Mouse (Mus musculus) forebrain, postnatal 0 days (tissue): ENCODE results near the gene Fgfr3. TPM values are rescaled to one million over a fixed set of nuclear protein-coding genes. Genes with fewer than 3 reads are reported as not detected.
A peak's percentile ranks its signal among the peaks of the same experiment; 100 is the strongest.

ENCODE experiments used
- ATAC-seq: fragments of 200-750 bp; cut with Nextera tagmentation; 2 replicates; pipeline ENCODE4 v1.8.0; 2017; ENCODE audit warnings: mild to moderate bottlenecking, moderate library complexity
- DNase-seq: peaks from one replicate; pipeline ENCODE4 v3.0.0-alpha.2; 2015
- H3K27ac ChIP-seq: fragments of 300-500 bp; sonication (generic); 2 replicates; pipeline ENCODE4 v1.5.1; 2014; ENCODE audit warnings: low read depth, mild to moderate bottlenecking, antibody characterized with exemption, low read length, moderate library complexity, mixed read lengths
- H3K27me3 ChIP-seq: fragments of 300-500 bp; sonication (generic); 2 replicates; pipeline ENCODE4 v1.6.1; 2014; ENCODE audit warnings: mild to moderate bottlenecking, low read length, mixed read lengths; ENCODE audit not compliant: insufficient read depth
- H3K36me3 ChIP-seq: fragments of 300-500 bp; sonication (generic); 2 replicates; pipeline ENCODE4 v1.6.1; 2014; ENCODE audit warnings: mild to moderate bottlenecking, moderate library complexity; ENCODE audit not compliant: insufficient read depth
- H3K4me1 ChIP-seq: fragments of 300-500 bp; sonication (generic); 2 replicates; pipeline ENCODE4 v1.6.1; 2014; ENCODE audit warnings: antibody characterized with exemption; ENCODE audit not compliant: insufficient read depth
- H3K4me2 ChIP-seq: fragments of 300-500 bp; sonication (generic); 2 replicates; pipeline ENCODE4 v1.6.1; 2014; ENCODE audit warnings: low read depth, mild to moderate bottlenecking, moderate library complexity
- H3K4me3 ChIP-seq: fragments of 300-500 bp; sonication (generic); 2 replicates; pipeline ENCODE4 v1.5.1; 2014; ENCODE audit warnings: low read depth, low read length, mixed read lengths
- H3K9ac ChIP-seq: fragments of 300-500 bp; sonication (generic); 2 replicates; pipeline ENCODE4 v1.6.1; 2014; ENCODE audit warnings: mild to moderate bottlenecking
- H3K9me3 ChIP-seq: fragments of 300-500 bp; sonication (generic); 2 replicates; pipeline ENCODE4 v1.6.1; 2016; ENCODE audit warnings: low read length
- CTCF ChIP-seq: sonication (generic); IDR thresholded peaks from 2 replicates; pipeline ENCODE4 v1.5.1; 2016; ENCODE audit warnings: antibody characterized with exemption, control low read depth, low read depth
- WGBS: fragments of 180-500 bp; shearing (Covaris S2); extraction: QIAGEN DNeasy Blood & Tissue Kit; methylation state at CpG from one replicate; pipeline ENCODE4 v1.1.7; 2014; 5-methylcytosine and 5-hydroxymethylcytosine counted together
- polyA plus RNA-seq: library from polyadenylated mRNA; unstranded; fragments of >200 nt; fragmentation: Nextera tagmentation; extraction: Ambion mirVana; gene quantifications from 2 replicates; pipeline ENCODE4 v1.2.1, GENCODE M21; 2015
- total RNA-seq: library from RNA; depleted of rRNA; stranded (reverse); fragments of >200 nt; gene quantifications from 2 replicates; pipeline ENCODE4 v1.2.3, GENCODE M21; 2014; rRNA removed

Fgfr3 gene
- 52.2 and 56.6 TPM in 2 replicates for total RNA-seq
- polyA plus RNA-seq, result 11.7 and 22.2 TPM in 2 replicates

GRCm38 (mm10) chr5:33721541-33722265 is at the start of gene Fgfr3:
Fgfr3 (plus strand) TSS chr5:33721674.
- DNase-seq (peak; percentile 58), ATAC-seq (peak; percentile 66)
- TF ChIP-seq CTCF, result 0 out of 2 replicates have a peak, but pooled peaks have one; percentile 6
- Histone ChIP-seq H3K27ac (peak within 1 kb of the TSS; percentile 40; the same call in 1 of the 2 replicates), H3K27me3 (no peaks in the 10 kb centered on the region), H3K9me3 (no peaks in the 10 kb centered on the region), H3K36me3 (no peaks in the 10 kb centered on the region), H3K9ac (peak within 1 kb of the TSS; percentile 65), H3K4me3 (peak within 1 kb of the TSS; percentile 62), H3K4me2 (peak within 1 kb of the TSS; percentile 98), H3K4me1 (no peaks in the 10 kb centered on the region; the same call in 1 of the 2 replicates)
- 1% methylated on average over 68 of the region's 73 CpGs for WGBS

GRCm38 (mm10) chr5:33674439-33674838 is 47.0 kb upstream of the Fgfr3 start:
- TF ChIP-seq CTCF, result no peak
- 15% methylated on average over 3 of the region's 3 CpGs for WGBS

GRCm38 (mm10) chr5:33675964-33676363 is 45.5 kb upstream of the Fgfr3 start:
- peak; percentile 37 for DNase-seq

More at GRCm38 (mm10) chr5:33674439-33674838, 47.0 kb upstream of the Fgfr3 start:
- Histone ChIP-seq H3K27me3 (no peaks in the 10 kb centered on the region), H3K4me3 (no peak overlapping the region), H3K27ac (no peak overlapping the region), H3K36me3 (0 out of 2 replicates have a peak, but pooled peaks cover 4% of the 10 kb centered on the region), H3K4me2 (no peak overlapping the region), H3K4me1 (no peaks in the 10 kb centered on the region), H3K9me3 (no peaks in the 10 kb centered on the region), H3K9ac (no peak overlapping the region)
- peak; percentile 94 for ATAC-seq
- peak; percentile 52 for DNase-seq

GRCm38 (mm10) chr5:33678244-33678643 is 43.2 kb upstream of the Fgfr3 start:
- Histone ChIP-seq H3K4me1 (no peaks in the 10 kb centered on the region), H3K27me3 (no peaks in the 10 kb centered on the region), H3K4me3 (no peak overlapping the region), H3K27ac (no peak overlapping the region), H3K4me2 (no peak overlapping the region), H3K9ac (no peak overlapping the region), H3K36me3 (no peaks in the 10 kb centered on the region), H3K9me3 (no peaks in the 10 kb centered on the region)
- no peak for ATAC-seq
- no peak for DNase-seq
- WGBS, result 88% methylated on average over 5 of the region's 5 CpGs
- TF ChIP-seq CTCF, result no peak

More at GRCm38 (mm10) chr5:33675964-33676363, 45.5 kb upstream of the Fgfr3 start:
- ATAC-seq, result no peak
- no peaks in the 10 kb centered on the region for H3K27me3 ChIP-seq
- H3K4me3 ChIP-seq, result no peak overlapping the region
- no peak overlapping the region for H3K27ac ChIP-seq
- no peak overlapping the region for H3K4me2 ChIP-seq
- peak; percentile 65 for TF ChIP-seq CTCF
- 0 out of 2 replicates have a peak, but pooled peaks cover 4% of the 10 kb centered on the region for H3K36me3 ChIP-seq
- no peaks in the 10 kb centered on the region for H3K9me3 ChIP-seq
- no peak overlapping the region for H3K9ac ChIP-seq
- no peaks in the 10 kb centered on the region for H3K4me1 ChIP-seq
- WGBS, result 4% methylated on average over 1 of the region's 1 CpGs

GRCm38 (mm10) chr5:33681044-33681443 is 40.4 kb upstream of the Fgfr3 start:
- Histone ChIP-seq H3K9ac (no peak overlapping the region), H3K4me1 (no peaks in the 10 kb centered on the region), H3K36me3 (no peaks in the 10 kb centered on the region), H3K4me3 (no peak overlapping the region), H3K9me3 (no peaks in the 10 kb centered on the region), H3K4me2 (no peak overlapping the region), H3K27ac (no peak overlapping the region), H3K27me3 (no peaks in the 10 kb centered on the region)
- DNase-seq (no peak), ATAC-seq (no peak)
- 74% methylated on average over 3 of the region's 3 CpGs for WGBS
- no peak for TF ChIP-seq CTCF

- no peak overlapping the region for H3K4me3 ChIP-seq
- H3K36me3 ChIP-seq, result no peaks in the 10 kb centered on the region
- no peaks in the 10 kb centered on the region for H3K9me3 ChIP-seq
- H3K4me1 ChIP-seq, result no peaks in the 10 kb centered on the region
- DNase-seq (no peak), ATAC-seq (no peak)
- H3K27me3 ChIP-seq, result no peaks in the 10 kb centered on the region
- no peak overlapping the region for H3K9ac ChIP-seq
- no peak overlapping the region for H3K4me2 ChIP-seq
- H3K27ac ChIP-seq, result no peak overlapping the region
- 76% methylated on average over 15 of the region's 15 CpGs for WGBS
- no peak for TF ChIP-seq CTCF
Observed at GRCm38 (mm10) chr5:33681611-33682388, 39.7 kb upstream of the Fgfr3 start.

GRCm38 (mm10) chr5:33682963-33683362 is 38.5 kb upstream of the Fgfr3 start:
- Histone ChIP-seq H3K9ac (no peak overlapping the region), H3K27ac (no peak overlapping the region), H3K4me1 (no peaks in the 10 kb centered on the region), H3K4me2 (no peak overlapping the region), H3K4me3 (no peak overlapping the region), H3K9me3 (no peaks in the 10 kb centered on the region), H3K27me3 (no peaks in the 10 kb centered on the region), H3K36me3 (no peaks in the 10 kb centered on the region)
- TF ChIP-seq CTCF, result no peak
- WGBS, result 66% methylated on average over 4 of the region's 4 CpGs
- ATAC-seq, result no peak
- DNase-seq, result no peak
